Mouse (Mus musculus): ENCODE measurements around the gene Mapk1. TPM values are rescaled to one million over a fixed set of nuclear protein-coding genes. Genes with fewer than 3 reads are reported as not detected.

Gene Mapk1
- polyA plus RNA-seq, 1 experiment, result 66.7 TPM

DNA sequence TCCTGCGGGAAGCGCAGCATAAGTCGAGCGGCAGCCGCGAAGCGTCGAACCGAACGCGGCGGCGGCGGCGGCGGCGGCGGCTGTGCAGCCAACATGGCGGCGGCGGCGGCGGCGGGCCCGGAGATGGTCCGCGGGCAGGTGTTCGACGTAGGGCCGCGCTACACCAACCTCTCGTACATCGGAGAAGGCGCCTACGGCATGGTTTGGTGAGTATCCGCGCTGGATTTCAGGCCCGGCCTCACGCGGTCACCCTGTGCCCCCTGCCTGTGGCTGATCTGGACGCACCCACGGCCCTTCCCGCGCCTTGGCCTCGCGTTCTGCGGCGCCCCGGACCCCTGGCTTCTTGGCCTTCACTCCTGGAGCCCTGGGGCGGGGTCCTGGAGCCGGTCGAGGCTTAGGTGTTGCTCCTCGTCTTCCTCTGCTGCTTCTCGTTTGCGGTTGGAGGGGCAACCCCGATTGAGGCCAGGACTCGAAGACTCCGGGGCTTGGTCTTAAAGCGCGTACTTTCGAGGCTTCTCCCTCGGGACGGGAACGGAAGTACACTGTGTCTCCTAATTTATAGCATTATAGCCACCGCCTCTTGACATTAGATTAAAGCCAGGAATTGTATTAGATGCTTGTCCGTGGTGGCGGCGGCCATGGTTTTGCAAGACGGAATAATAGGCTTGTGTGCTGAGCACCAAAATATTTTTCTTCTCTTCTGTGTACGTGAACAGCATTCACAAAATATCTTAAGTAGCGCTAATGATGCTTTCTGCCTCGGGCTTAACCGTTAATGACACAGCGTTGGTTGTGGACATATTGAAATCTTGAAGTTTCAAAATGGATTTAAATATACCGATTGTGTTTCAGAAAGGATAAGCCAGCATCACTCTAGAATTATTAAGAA is 596 bp downstream of the Mapk1 start:
- Histone ChIP-seq H3K27me3 (ENCODE audit: control insufficient read depth, insufficient read depth, insufficient read length) (no peaks in the 10 kb centered on the region), H3K4me2 (ENCODE audit: low read depth) (peak overlapping the region; percentile 76), H3K4me3 (peak overlapping the region; percentile 88), H3K79me2 (ENCODE audit: control insufficient read depth, insufficient read depth) (peaks cover 52% of the 10 kb centered on the region), H3K36me3 (ENCODE audit: control insufficient read depth, insufficient read depth) (no peaks in the 10 kb centered on the region), H3ac (ENCODE audit: control insufficient read depth, insufficient read length) (peak overlapping the region; percentile 68)
- TF ChIP-seq POLR2A (IDR thresholded peaks at IDR 0.05; ENCODE audit: insufficient read length, low read depth), result no peak
- TF ChIP-seq TCF3 (IDR thresholded peaks at IDR 0.05; ENCODE audit: insufficient read length, low read depth), result no peak
- no peak for TF ChIP-seq MYOG (IDR thresholded peaks at IDR 0.05; ENCODE audit: control insufficient read depth in 1 of 3, insufficient read depth in 1 of 3, insufficient read length in 2 of 3, low read depth in 2 of 3)
- no peak for TF ChIP-seq CEBPB (IDR thresholded peaks at IDR 0.05; ENCODE audit: insufficient read depth, poor library complexity, severe bottlenecking)
- no peak for TF ChIP-seq REST (IDR thresholded peaks at IDR 0.05; ENCODE audit: insufficient read depth, insufficient read length)
- no peak for TF ChIP-seq TCF12 (IDR thresholded peaks at IDR 0.05; ENCODE audit: insufficient read depth, poor library complexity, severe bottlenecking)
- no peak for TF ChIP-seq USF1 (IDR thresholded peaks at IDR 0.05; ENCODE audit: low read depth)
- TF ChIP-seq MAX (IDR thresholded peaks at IDR 0.05; ENCODE audit: low read depth), result no peak
- no peak for TF ChIP-seq MYOD1 (IDR thresholded peaks at IDR 0.05; ENCODE audit: control insufficient read depth in 1 of 3, insufficient read length in 2 of 3, low read depth in 2 of 3)
- no peak for TF ChIP-seq E2F4 (IDR thresholded peaks at IDR 0.05; ENCODE audit: insufficient read depth)
- TF ChIP-seq POLR2AphosphoS2 (IDR thresholded peaks at IDR 0.05; ENCODE audit: insufficient read length, low read depth), result no peak
- TF ChIP-seq SRF (IDR thresholded peaks at IDR 0.05; ENCODE audit: control insufficient read depth, insufficient read length, low read depth), result no peak

DNA sequence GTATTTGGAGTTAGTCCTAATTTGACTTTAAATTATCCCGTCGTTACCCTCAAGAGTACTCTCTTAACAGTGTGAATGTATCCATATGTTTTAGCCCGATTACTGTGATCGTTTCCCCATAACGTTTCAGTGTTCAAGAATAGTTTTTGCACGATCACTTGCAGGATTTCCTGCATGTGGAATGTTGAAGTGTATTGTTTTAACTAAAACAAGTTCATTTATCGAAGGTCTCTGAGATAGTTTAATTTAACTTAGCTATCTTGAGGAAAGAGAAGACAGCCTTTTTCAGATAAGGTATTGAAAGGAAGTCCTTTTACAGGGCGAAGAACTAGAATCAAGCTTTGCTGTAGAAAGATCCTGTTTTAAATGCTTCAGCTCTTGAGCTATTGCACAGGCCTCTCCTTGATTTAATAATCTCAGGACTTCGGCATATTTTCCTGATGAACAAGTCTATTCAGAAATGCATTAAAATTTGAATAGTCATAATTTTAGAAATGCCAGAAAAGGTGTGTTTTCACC is 1.3 kb downstream of the Mapk1 start:
- no peaks in the 10 kb centered on the region for H3K27me3 ChIP-seq (ENCODE audit: control insufficient read depth, insufficient read depth, insufficient read length)
- H3ac ChIP-seq (ENCODE audit: control insufficient read depth, insufficient read length), result no peak overlapping the region
- H3K36me3 ChIP-seq (ENCODE audit: control insufficient read depth, insufficient read depth), result no peaks in the 10 kb centered on the region
- peak overlapping the region; percentile 88 for H3K4me3 ChIP-seq
- TF ChIP-seq MAX (IDR thresholded peaks at IDR 0.05; ENCODE audit: low read depth), result no peak
- no peak for TF ChIP-seq TCF12 (IDR thresholded peaks at IDR 0.05; ENCODE audit: insufficient read depth, poor library complexity, severe bottlenecking)
- no peak for TF ChIP-seq MYOD1 (IDR thresholded peaks at IDR 0.05; ENCODE audit: control insufficient read depth in 1 of 3, insufficient read length in 2 of 3, low read depth in 2 of 3)
- TF ChIP-seq SRF (IDR thresholded peaks at IDR 0.05; ENCODE audit: control insufficient read depth, insufficient read length, low read depth), result no peak
- peaks cover 59% of the 10 kb centered on the region for H3K79me2 ChIP-seq (ENCODE audit: control insufficient read depth, insufficient read depth)
- H3K4me2 ChIP-seq (ENCODE audit: low read depth), result peak overlapping the region; percentile 76

DNA sequence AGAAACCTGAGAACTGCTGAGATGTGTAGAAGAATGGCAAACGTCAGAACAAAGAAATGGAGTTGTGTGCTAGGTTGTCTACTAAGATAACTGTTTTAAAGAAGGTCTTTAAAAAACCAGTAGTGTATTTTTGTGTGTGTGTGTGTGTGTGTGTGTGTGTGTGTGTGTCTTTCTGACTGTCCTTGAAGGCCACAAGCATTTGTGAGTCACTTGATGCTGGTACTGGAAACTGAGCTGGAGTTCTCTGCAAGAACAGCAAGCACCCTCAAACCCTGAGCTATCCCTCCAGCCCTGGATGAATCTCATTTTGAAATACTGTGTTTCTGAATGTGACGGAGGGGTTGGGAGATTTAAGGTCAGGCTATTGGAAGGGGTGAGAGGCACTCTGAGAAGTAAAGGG is 4.1 kb downstream of the Mapk1 start:
- Histone ChIP-seq H3K79me2 (ENCODE audit: control insufficient read depth, insufficient read depth) (peaks cover 87% of the 10 kb centered on the region), H3K36me3 (ENCODE audit: control insufficient read depth, insufficient read depth) (no peaks in the 10 kb centered on the region), H3K27me3 (ENCODE audit: control insufficient read depth, insufficient read depth, insufficient read length) (no peaks in the 10 kb centered on the region), H3K4me3 (no peak overlapping the region), H3K4me2 (ENCODE audit: low read depth) (no peak overlapping the region), H3ac (ENCODE audit: control insufficient read depth, insufficient read length) (no peak overlapping the region)
- TF ChIP-seq REST (IDR thresholded peaks at IDR 0.05; ENCODE audit: insufficient read depth, insufficient read length) (no peak), POLR2A (IDR thresholded peaks at IDR 0.05; ENCODE audit: insufficient read length, low read depth) (no peak), POLR2AphosphoS2 (IDR thresholded peaks at IDR 0.05; ENCODE audit: insufficient read length, low read depth) (no peak), USF1 (IDR thresholded peaks at IDR 0.05; ENCODE audit: low read depth) (no peak), MYOD1 (IDR thresholded peaks at IDR 0.05; ENCODE audit: control insufficient read depth in 1 of 3, insufficient read length in 2 of 3, low read depth in 2 of 3) (no peak), E2F4 (IDR thresholded peaks at IDR 0.05; ENCODE audit: insufficient read depth) (no peak), MYOG (IDR thresholded peaks at IDR 0.05; ENCODE audit: control insufficient read depth in 1 of 3, insufficient read depth in 1 of 3, insufficient read length in 2 of 3, low read depth in 2 of 3) (no peak), CEBPB (IDR thresholded peaks at IDR 0.05; ENCODE audit: insufficient read depth, poor library complexity, severe bottlenecking) (no peak), TCF3 (IDR thresholded peaks at IDR 0.05; ENCODE audit: insufficient read length, low read depth) (no peak), TCF12 (IDR thresholded peaks at IDR 0.05; ENCODE audit: insufficient read depth, poor library complexity, severe bottlenecking) (no peak), MAX (IDR thresholded peaks at IDR 0.05; ENCODE audit: low read depth) (no peak), SRF (IDR thresholded peaks at IDR 0.05; ENCODE audit: control insufficient read depth, insufficient read length, low read depth) (no peak)

DNA sequence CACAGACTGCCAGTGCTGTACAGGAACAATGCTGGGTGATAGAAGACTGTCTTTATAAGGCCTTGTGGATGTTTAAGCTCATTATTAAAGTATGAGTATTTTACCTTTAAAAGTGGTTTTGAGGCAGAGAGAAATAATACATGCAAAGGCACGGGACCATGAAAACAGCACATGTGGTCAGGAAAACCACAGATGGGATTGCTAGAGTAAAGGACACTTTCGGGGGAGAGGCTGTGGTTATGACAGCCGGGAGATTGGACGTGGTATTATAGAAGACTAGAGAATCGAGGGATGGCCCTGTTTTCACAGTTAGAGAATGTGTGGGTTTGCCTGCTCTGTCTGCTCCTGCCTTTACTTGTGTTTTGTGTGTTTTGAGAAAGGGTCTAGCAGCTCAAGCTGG is 5.7 kb downstream of the Mapk1 start:
- H3K4me2 ChIP-seq (ENCODE audit: low read depth), result peak overlapping the region; percentile 47
- H3K27me3 ChIP-seq (ENCODE audit: control insufficient read depth, insufficient read depth, insufficient read length), result no peaks in the 10 kb centered on the region
- no peak for TF ChIP-seq SRF (IDR thresholded peaks at IDR 0.05; ENCODE audit: control insufficient read depth, insufficient read length, low read depth)
- TF ChIP-seq TCF12 (IDR thresholded peaks at IDR 0.05; ENCODE audit: insufficient read depth, poor library complexity, severe bottlenecking), result no peak
- peak in 1 of 3 experiments; percentile 3 for TF ChIP-seq MYOD1 (IDR thresholded peaks at IDR 0.05; ENCODE audit: control insufficient read depth in 1 of 3, insufficient read length in 2 of 3, low read depth in 2 of 3)
- TF ChIP-seq CEBPB (IDR thresholded peaks at IDR 0.05; ENCODE audit: insufficient read depth, poor library complexity, severe bottlenecking), result no peak
- no peak for TF ChIP-seq POLR2AphosphoS2 (IDR thresholded peaks at IDR 0.05; ENCODE audit: insufficient read length, low read depth)
- TF ChIP-seq MAX (IDR thresholded peaks at IDR 0.05; ENCODE audit: low read depth), result no peak
- no peak for TF ChIP-seq MYOG (IDR thresholded peaks at IDR 0.05; ENCODE audit: control insufficient read depth in 1 of 3, insufficient read depth in 1 of 3, insufficient read length in 2 of 3, low read depth in 2 of 3)
- no peak for TF ChIP-seq E2F4 (IDR thresholded peaks at IDR 0.05; ENCODE audit: insufficient read depth)
- H3ac ChIP-seq (ENCODE audit: control insufficient read depth, insufficient read length), result no peak overlapping the region
- no peak overlapping the region for H3K4me3 ChIP-seq
- H3K36me3 ChIP-seq (ENCODE audit: control insufficient read depth, insufficient read depth), result no peaks in the 10 kb centered on the region
- peaks cover 100% of the 10 kb centered on the region for H3K79me2 ChIP-seq (ENCODE audit: control insufficient read depth, insufficient read depth)

Measured in myocyte (in vitro differentiated cells).